Mouse (Mus musculus) lung, embryonic 15.5 days (tissue): ENCODE data around the gene Rhobtb1. TPM values are rescaled to one million over a fixed set of nuclear protein-coding genes. Genes with fewer than 3 reads are reported as not detected.

Experiments used
- ATAC-seq: fragments of 200-750 bp; cut with Nextera tagmentation; 2 replicates; pipeline ENCODE4 v1.8.0; 2017; ENCODE audit warnings: moderate number of reproducible peaks, borderline replicate concordance; ENCODE audit not compliant: low FRiP score, low TSS enrichment; ENCODE audit errors: extremely low read depth
- H3K27ac ChIP-seq: fragments of 300-500 bp; sonication (generic); 2 replicates; pipeline ENCODE4 v1.5.1; 2015; ENCODE audit warnings: moderate library complexity, mild to moderate bottlenecking, inconsistent platforms
- H3K27me3 ChIP-seq: fragments of 300-500 bp; sonication (generic); 2 replicates; pipeline ENCODE4 v1.6.1; 2015; ENCODE audit warnings: inconsistent platforms
- H3K36me3 ChIP-seq: fragments of 300-500 bp; sonication (generic); 2 replicates; pipeline ENCODE4 v1.6.1; 2015; ENCODE audit warnings: inconsistent platforms
- H3K4me1 ChIP-seq: fragments of 300-500 bp; sonication (generic); 2 replicates; pipeline ENCODE4 v1.6.1; 2015; ENCODE audit warnings: inconsistent platforms
- H3K4me2 ChIP-seq: fragments of 300-500 bp; sonication (generic); 2 replicates; pipeline ENCODE4 v1.6.1; 2015; ENCODE audit warnings: inconsistent platforms, mild to moderate bottlenecking, moderate library complexity
- H3K4me3 ChIP-seq: fragments of 300-500 bp; sonication (generic); 2 replicates; pipeline ENCODE4 v1.5.1; 2015; ENCODE audit warnings: mild to moderate bottlenecking, inconsistent platforms
- H3K9ac ChIP-seq: fragments of 300-500 bp; sonication (generic); 2 replicates; pipeline ENCODE4 v1.6.1; 2015; ENCODE audit warnings: inconsistent platforms
- H3K9me3 ChIP-seq: fragments of 300-500 bp; sonication (generic); 2 replicates; pipeline ENCODE4 v1.6.1; 2016; ENCODE audit warnings: inconsistent platforms
- whole genome bisulfite sequencing: fragments of 180-500 bp; shearing (Covaris S2); methylation state at CpG from one replicate; pipeline ENCODE4 v1.1.7; 2015; 5-methylcytosine and 5-hydroxymethylcytosine counted together
- polyA plus RNA-seq: library from polyadenylated mRNA; unstranded; fragments of >200 nt; fragmentation: Nextera tagmentation; extraction: Ambion mirVana; gene quantifications from 2 replicates; pipeline ENCODE4 v1.2.1, GENCODE M21; 2015

Gene Rhobtb1
- polyA plus RNA-seq, 1 experiment from 2014 or later = 15.7 TPM

GRCm38 (mm10) chr10:69331231-69331630 lies 180.0 kb downstream of the Rhobtb1 start:
- WGBS = 65% methylated on average over 6 of the region's 6 CpGs
- Histone ChIP-seq H3K9ac (no peak overlapping the region), H3K27ac (no peak overlapping the region), H3K4me3 (no peak overlapping the region), H3K36me3 (peaks cover 15% of the 10 kb centered on the region), H3K4me2 (no peak overlapping the region), H3K4me1 (peaks cover 14% of the 10 kb centered on the region), H3K27me3 (no peaks in the 10 kb centered on the region), H3K9me3 (no peaks in the 10 kb centered on the region)
- ATAC-seq = no peak

- 87% methylated on average over 11 of the region's 11 CpGs for WGBS
- Histone ChIP-seq H3K36me3 (peaks cover 35% of the 10 kb centered on the region), H3K27me3 (no peaks in the 10 kb centered on the region), H3K9me3 (no peaks in the 10 kb centered on the region), H3K27ac (0 out of 2 replicates have a peak overlapping the region, but pooled peaks have one; percentile 85), H3K4me2 (no peak overlapping the region), H3K4me1 (peaks cover 18% of the 10 kb centered on the region), H3K9ac (no peak overlapping the region), H3K4me3 (no peak overlapping the region)
- no peak for ATAC-seq
Measured at GRCm38 (mm10) chr10:69333212-69333611, 182.0 kb downstream of the Rhobtb1 start.

GRCm38 (mm10) chr10:69334271-69335194 lies 183.3 kb downstream of the Rhobtb1 start:
- WGBS = 43% methylated on average over 16 of the region's 16 CpGs
- Histone ChIP-seq H3K36me3 (peaks cover 48% of the 10 kb centered on the region), H3K4me1 (peaks cover 18% of the 10 kb centered on the region), H3K9ac (no peak overlapping the region), H3K27me3 (no peaks in the 10 kb centered on the region), H3K4me2 (no peak overlapping the region), H3K9me3 (no peaks in the 10 kb centered on the region), H3K4me3 (no peak overlapping the region), H3K27ac (peak overlapping the region; percentile 85)
- ATAC-seq = peak; percentile 73; the same call in 1 of the 2 replicates

GRCm38 (mm10) chr10:69335195-69335536 lies 183.9 kb downstream of the Rhobtb1 start:
- ATAC-seq = no peak
- Histone ChIP-seq H3K9me3 (no peaks in the 10 kb centered on the region), H3K4me1 (peaks cover 18% of the 10 kb centered on the region), H3K9ac (no peak overlapping the region), H3K36me3 (peaks cover 54% of the 10 kb centered on the region), H3K4me3 (no peak overlapping the region), H3K27me3 (no peaks in the 10 kb centered on the region), H3K4me2 (no peak overlapping the region), H3K27ac (peak overlapping the region; percentile 85)
- 45% methylated on average over 7 of the region's 7 CpGs for WGBS

GRCm38 (mm10) chr10:69335611-69336010 lies 184.4 kb downstream of the Rhobtb1 start:
- ATAC-seq = no peak
- H3K27ac ChIP-seq = peak overlapping the region; percentile 85
- H3K4me2 ChIP-seq = no peak overlapping the region
- peaks cover 18% of the 10 kb centered on the region for H3K4me1 ChIP-seq
- peaks cover 59% of the 10 kb centered on the region for H3K36me3 ChIP-seq
- H3K4me3 ChIP-seq = no peak overlapping the region
- WGBS = 67% methylated on average over 4 of the region's 4 CpGs
- no peaks in the 10 kb centered on the region for H3K9me3 ChIP-seq
- no peaks in the 10 kb centered on the region for H3K27me3 ChIP-seq
- H3K9ac ChIP-seq = no peak overlapping the region

- ATAC-seq = no peak
- Histone ChIP-seq H3K4me2 (no peak overlapping the region), H3K36me3 (peaks cover 65% of the 10 kb centered on the region), H3K27ac (peak overlapping the region; percentile 85), H3K4me3 (no peak overlapping the region), H3K27me3 (no peaks in the 10 kb centered on the region), H3K4me1 (peaks cover 18% of the 10 kb centered on the region), H3K9me3 (no peaks in the 10 kb centered on the region), H3K9ac (no peak overlapping the region)
- WGBS = 83% methylated on average over 11 of the region's 11 CpGs
Measured at GRCm38 (mm10) chr10:69336219-69336618, 185.0 kb downstream of the Rhobtb1 start.

GRCm38 (mm10) chr10:69340001-69340400 lies 188.8 kb downstream of the Rhobtb1 start:
- no peak for ATAC-seq
- 84% methylated on average over 6 of the region's 6 CpGs for WGBS

More at GRCm38 (mm10) chr10:69340001-69340400, 188.8 kb downstream of the Rhobtb1 start:
- Histone ChIP-seq H3K4me3 (no peak overlapping the region), H3K9me3 (no peaks in the 10 kb centered on the region), H3K4me2 (no peak overlapping the region), H3K27ac (no peak overlapping the region), H3K27me3 (no peaks in the 10 kb centered on the region), H3K9ac (no peak overlapping the region), H3K4me1 (peaks cover 12% of the 10 kb centered on the region), H3K36me3 (peaks cover 95% of the 10 kb centered on the region)

Other genes with a start within 250 kb of the Rhobtb1 start
- gene A930033H14Rik, start 61.7 kb downstream of the Rhobtb1 start, polyA plus RNA-seq = 1.3 and 1.6 TPM in 2 replicates
- 634 and 641 TPM in 2 replicates for gene Cdk1, start 201.5 kb downstream of the Rhobtb1 start, polyA plus RNA-seq
- 16.5 and 18.0 TPM in 2 replicates for gene Ank3, start 247.3 kb downstream of the Rhobtb1 start, polyA plus RNA-seq